Mouse (Mus musculus) spleen, adult 2 months (tissue): ENCODE data around the gene Fam118a.

Experiments
- CTCF ChIP-seq: fragments of 200-500 bp; IDR thresholded peaks from 2 replicates; pipeline ENCODE4 v1.5.1; 2011; ENCODE audit warnings: mild to moderate bottlenecking, inconsistent platforms; ENCODE audit not compliant: insufficient read depth, insufficient read length, insufficient replicate concordance; ENCODE audit errors: extremely low read depth
- POLR2A ChIP-seq: fragments of 200-500 bp; IDR thresholded peaks from 2 replicates; pipeline ENCODE4 v1.6.1; 2011; ENCODE audit warnings: low read depth, low read length, inconsistent platforms

DNA sequence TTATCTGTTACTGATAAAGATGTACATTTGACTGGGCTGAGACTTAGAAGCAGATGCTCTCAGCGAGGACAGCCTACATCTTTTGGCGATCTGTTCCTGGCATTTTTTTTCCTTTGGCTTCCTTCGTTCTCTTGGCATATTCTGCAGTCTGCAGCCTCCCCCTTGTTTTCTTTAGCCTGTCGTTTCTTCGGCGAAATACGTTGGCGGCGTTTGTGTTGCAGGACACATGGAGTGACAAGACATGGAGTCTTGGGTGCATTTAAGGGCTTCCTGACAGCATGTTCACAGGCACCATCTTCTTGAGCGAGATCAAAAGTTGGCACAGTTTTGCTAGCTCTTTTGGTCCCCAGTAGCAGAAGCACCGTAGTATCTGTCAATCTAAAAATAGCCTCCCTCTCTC is 13.0 kb upstream of the Fam118a start:
- TF ChIP-seq CTCF (no peak), POLR2A (no peak)
